Mouse (Mus musculus) small intestine, adult 2 months (tissue): Measurements from ENCODE around the gene Ubd.

Experiments used
- CTCF ChIP-seq: fragments of 200-500 bp; IDR thresholded peaks from 2 replicates; pipeline ENCODE4 v1.5.1; 2012; ENCODE audit warnings: low read depth, mild to moderate bottlenecking, control low read depth, inconsistent platforms, low read length, moderate library complexity, mixed read lengths; ENCODE audit not compliant: insufficient replicate concordance, insufficient read length; ENCODE audit errors: extremely low read depth
- POLR2A ChIP-seq: fragments of 200-500 bp; IDR thresholded peaks from 2 replicates; pipeline ENCODE4 v1.6.1; 2012; ENCODE audit warnings: low read depth, mild to moderate bottlenecking, control low read depth, inconsistent platforms, low read length, moderate library complexity

DNA sequence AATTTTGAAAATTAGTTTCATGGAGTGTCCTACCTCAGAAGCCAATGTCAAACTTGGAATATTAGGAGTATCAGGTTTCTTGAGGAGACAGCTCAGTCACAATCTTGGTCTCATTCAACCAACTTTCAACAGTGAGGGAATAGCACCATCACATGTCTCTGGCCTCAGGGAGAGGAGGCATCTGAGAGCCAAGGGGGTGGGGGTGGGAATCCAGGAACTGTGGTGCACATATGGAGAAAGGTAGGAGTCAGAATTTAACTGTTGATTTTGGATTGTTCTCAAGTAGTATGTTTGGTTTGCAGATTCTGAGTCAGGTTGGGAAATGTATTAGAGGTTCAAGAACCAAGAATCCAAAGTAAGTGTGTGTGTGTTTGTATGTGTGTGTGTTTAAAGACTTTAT, 660 bp upstream of the Ubd start:
- no peak for TF ChIP-seq POLR2A
- TF ChIP-seq CTCF, result no peak
